Mouse (Mus musculus) erythroid progenitor cell, adult 5-6 weeks (primary cell): ENCODE results near the gene Shbg. TPM values are rescaled to one million over a fixed set of nuclear protein-coding genes. Genes with fewer than 3 reads are reported as not detected.

Experiments used
- ATAC-seq: replicated peaks from 2 replicates; pipeline ENCODE4 v1.8.0; 2016; ENCODE audit warnings: moderate number of reproducible peaks, mild to moderate bottlenecking, moderate TSS enrichment, inconsistent platforms; ENCODE audit not compliant: poor library complexity, low FRiP score, severe bottlenecking
- total RNA-seq, 2 experiments: library from RNA; stranded (forward) in 1 of 2; stranded (reverse) in 1 of 2; fragments of 150-400 nt in 1 of 2; fragments of 186-747, 209-891 nt in 1 of 2; gene quantifications; 2 replicates each; pipeline versions ENCODE4 v1.2.3 to v1.2.4; 2015 to 2017; ENCODE audit warnings: low replicate concordance in 2 of 2

The Shbg gene
- total RNA-seq, 2 experiments from 2014 or later = not detected

DNA sequence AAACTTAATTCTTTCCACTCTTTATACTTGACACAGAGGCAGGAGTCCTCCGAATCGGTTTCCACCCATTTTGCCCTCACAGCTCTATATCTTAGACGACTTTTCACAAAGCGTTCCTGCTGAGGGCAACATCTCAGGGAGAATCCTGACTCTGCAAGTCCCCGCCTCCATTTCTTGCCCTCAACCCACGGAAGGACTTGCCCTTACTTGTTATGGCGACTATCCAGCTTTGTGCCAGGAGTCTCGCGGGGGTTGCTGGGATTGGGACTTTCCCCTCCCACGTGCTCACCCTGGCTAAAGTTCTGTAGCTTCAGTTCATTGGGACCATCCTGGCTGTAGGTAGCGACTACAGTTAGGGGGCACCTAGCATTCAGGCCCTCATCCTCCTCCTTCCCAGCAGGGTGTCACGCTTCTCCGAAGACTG lies 37.6 kb downstream of the Shbg start, which contains the start of the genes Wrap53 and Trp53:
Wrap53 (minus strand) TSS at position 165 of the 424 bp plus-strand sequence.
Trp53 (plus strand) TSS at position 269 of the 424 bp plus-strand sequence.
- ATAC-seq = peak; percentile 58

DNA sequence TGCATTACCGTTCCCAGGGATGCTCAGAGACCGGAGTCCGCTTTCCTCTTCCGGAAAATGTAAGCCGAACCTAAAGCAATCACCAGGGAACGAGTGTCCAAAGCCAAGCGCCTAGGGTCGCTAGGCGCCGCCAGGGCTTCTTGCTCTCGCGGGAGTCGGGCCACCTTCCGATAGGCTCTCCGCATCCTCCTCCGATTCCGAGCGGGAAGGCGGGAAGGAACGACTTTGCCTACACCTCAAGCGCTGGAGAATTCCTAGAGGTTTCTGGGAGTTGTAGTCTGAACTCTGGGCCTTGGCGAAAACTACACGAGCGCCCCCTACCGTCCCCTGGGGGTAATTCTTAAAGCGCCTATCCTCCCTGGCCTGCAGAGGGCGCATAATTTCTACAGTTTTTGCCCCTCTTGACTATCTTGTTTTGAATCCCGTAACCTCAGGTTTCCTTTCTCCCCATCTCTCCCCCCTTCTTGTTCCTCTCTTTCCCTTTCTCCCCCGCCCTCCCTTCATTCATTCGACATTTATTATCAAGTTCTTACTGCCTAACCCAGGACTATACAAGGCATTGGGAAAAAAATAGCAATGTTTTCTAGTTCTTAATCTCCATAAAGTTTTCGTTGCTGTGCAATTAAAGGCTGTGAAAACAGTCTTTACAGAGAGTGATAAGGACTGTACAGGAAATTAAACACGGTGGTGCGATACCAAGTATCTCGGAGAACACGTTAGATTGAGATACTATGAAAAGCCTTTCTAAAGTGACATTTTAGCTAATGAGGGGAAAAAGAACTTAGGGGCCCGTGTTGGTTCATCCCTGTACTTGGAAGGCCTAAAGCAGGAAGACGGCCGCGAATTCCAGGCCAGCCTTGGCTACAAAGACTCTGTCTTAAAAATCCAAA lies 38.3 kb downstream of the Shbg start:
- ATAC-seq = peak; percentile 73

- ATAC-seq = no peak
Measured at GRCm38 (mm10) chr11:69578301-69578700, 39.4 kb downstream of the Shbg start.

DNA sequence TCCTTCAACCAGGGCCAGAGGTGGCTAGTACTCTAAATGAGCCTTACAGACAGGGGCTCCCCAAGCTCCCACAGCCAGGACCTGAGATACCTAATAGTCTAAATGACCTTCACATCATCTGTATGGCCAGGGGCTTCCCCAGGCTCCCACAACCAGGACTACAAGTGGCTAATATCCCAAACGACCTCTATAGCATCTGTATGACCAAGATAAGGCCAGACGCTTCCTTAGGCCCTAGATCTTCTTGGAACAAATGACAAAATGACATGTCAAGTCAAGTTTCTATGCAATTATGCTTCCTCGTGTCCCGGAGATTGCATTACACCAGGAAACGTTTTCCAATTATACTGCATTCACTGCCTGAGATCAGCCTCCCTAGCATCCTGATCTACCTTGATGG lies 41.4 kb downstream of the Shbg start:
- no peak for ATAC-seq

- no peak for ATAC-seq
Measured at GRCm38 (mm10) chr11:69575220-69575619, 42.5 kb downstream of the Shbg start.

GRCm38 (mm10) chr11:69565131-69565530 lies 52.6 kb downstream of the Shbg start:
- ATAC-seq = no peak

Other genes starting within 250 kb of the Shbg start
Only the 30 nearest of the 33 such genes appear.
- 26.8 and 31.7 TPM in 2 replicates for gene Naa38, start 222.4 kb downstream of the Shbg start, total RNA-seq (2015; ENCODE audit: low replicate concordance)
- gene Naa38, start 222.4 kb downstream of the Shbg start, total RNA-seq (2017; ENCODE audit: low replicate concordance) = 21.6 and 21.9 TPM in 2 replicates
- 8.3 and 11.7 TPM in 2 replicates for gene Cyb5d1, start 222.3 kb downstream of the Shbg start, total RNA-seq (2015; ENCODE audit: low replicate concordance)
- gene Cyb5d1, start 222.3 kb downstream of the Shbg start, total RNA-seq (2017; ENCODE audit: low replicate concordance) = 25.7 and 32.5 TPM in 2 replicates
- gene Tmem88, start 219.7 kb downstream of the Shbg start, total RNA-seq (2015; ENCODE audit: low replicate concordance) = not detected in 2 replicates
- gene Tmem88, start 219.7 kb downstream of the Shbg start, total RNA-seq (2017; ENCODE audit: low replicate concordance) = not detected in 2 replicates
- 6.5 and 11.7 TPM in 2 replicates for gene Kdm6b, start 204.2 kb downstream of the Shbg start, total RNA-seq (2015; ENCODE audit: low replicate concordance)
- gene Kdm6b, start 204.2 kb downstream of the Shbg start, total RNA-seq (2017; ENCODE audit: low replicate concordance) = 0.64 and 1.2 TPM in 2 replicates
- gene Dnah2, start 68.8 kb downstream of the Shbg start, total RNA-seq (2015; ENCODE audit: low replicate concordance) = not detected in 2 replicates
- 0.13 TPM in 1 of 2 replicates, not detected in the other for gene Dnah2, start 68.8 kb downstream of the Shbg start, total RNA-seq (2017; ENCODE audit: low replicate concordance)
- gene Efnb3, start 57.7 kb downstream of the Shbg start, total RNA-seq (2015; ENCODE audit: low replicate concordance) = 2.5 and 2.9 TPM in 2 replicates
- gene Efnb3, start 57.7 kb downstream of the Shbg start, total RNA-seq (2017; ENCODE audit: low replicate concordance) = 0.77 and 1.1 TPM in 2 replicates
- gene Wrap53, start 37.6 kb downstream of the Shbg start, total RNA-seq (2015; ENCODE audit: low replicate concordance) = 13.8 and 48.3 TPM in 2 replicates
- 13.5 and 18.4 TPM in 2 replicates for gene Wrap53, start 37.6 kb downstream of the Shbg start, total RNA-seq (2017; ENCODE audit: low replicate concordance)
- 38.2 and 75.9 TPM in 2 replicates for gene Trp53, start 37.5 kb downstream of the Shbg start, total RNA-seq (2015; ENCODE audit: low replicate concordance)
- gene Trp53, start 37.5 kb downstream of the Shbg start, total RNA-seq (2017; ENCODE audit: low replicate concordance) = 12.2 TPM in 2 replicates
- gene Atp1b2, start 12.0 kb downstream of the Shbg start, total RNA-seq (2015; ENCODE audit: low replicate concordance) = 20.9 and 36.5 TPM in 2 replicates
- gene Atp1b2, start 12.0 kb downstream of the Shbg start, total RNA-seq (2017; ENCODE audit: low replicate concordance) = 3.5 and 4.5 TPM in 2 replicates
- gene Sat2, start 4.1 kb upstream of the Shbg start, total RNA-seq (2015; ENCODE audit: low replicate concordance) = not detected in 2 replicates
- not detected in 2 replicates for gene Sat2, start 4.1 kb upstream of the Shbg start, total RNA-seq (2017; ENCODE audit: low replicate concordance)
- 18.0 and 24.9 TPM in 2 replicates for gene Fxr2, start 15.1 kb upstream of the Shbg start, total RNA-seq (2015; ENCODE audit: low replicate concordance)
- gene Fxr2, start 15.1 kb upstream of the Shbg start, total RNA-seq (2017; ENCODE audit: low replicate concordance) = 42.4 and 44.2 TPM in 2 replicates
- gene Sox15, start 37.4 kb upstream of the Shbg start, total RNA-seq (2015; ENCODE audit: low replicate concordance) = not detected in 2 replicates
- gene Sox15, start 37.4 kb upstream of the Shbg start, total RNA-seq (2017; ENCODE audit: low replicate concordance) = not detected in 2 replicates
- gene Mpdu1, start 44.7 kb upstream of the Shbg start, total RNA-seq (2015; ENCODE audit: low replicate concordance) = 12.2 and 16.2 TPM in 2 replicates
- gene Mpdu1, start 44.7 kb upstream of the Shbg start, total RNA-seq (2017; ENCODE audit: low replicate concordance) = 17.7 and 28.4 TPM in 2 replicates
- gene Cd68, start 48.2 kb upstream of the Shbg start, total RNA-seq (2015; ENCODE audit: low replicate concordance) = 65.0 and 66.7 TPM in 2 replicates
- gene Cd68, start 48.2 kb upstream of the Shbg start, total RNA-seq (2017; ENCODE audit: low replicate concordance) = 39.1 and 47.7 TPM in 2 replicates
- gene Eif4a1, start 54.5 kb upstream of the Shbg start, total RNA-seq (2015; ENCODE audit: low replicate concordance) = 233 and 247 TPM in 2 replicates
- gene Eif4a1, start 54.5 kb upstream of the Shbg start, total RNA-seq (2017; ENCODE audit: low replicate concordance) = 229 and 230 TPM in 2 replicates
- 32.3 and 41.8 TPM in 2 replicates for gene Senp3, start 64.2 kb upstream of the Shbg start, total RNA-seq (2015; ENCODE audit: low replicate concordance)
- 24.8 and 43.4 TPM in 2 replicates for gene Senp3, start 64.2 kb upstream of the Shbg start, total RNA-seq (2017; ENCODE audit: low replicate concordance)
- gene Tnfsf13, start 67.9 kb upstream of the Shbg start, total RNA-seq (2015; ENCODE audit: low replicate concordance) = 3.2 TPM in 1 of 2 replicates, not detected in the other
- gene Tnfsf13, start 67.9 kb upstream of the Shbg start, total RNA-seq (2017; ENCODE audit: low replicate concordance) = 4.1 TPM in 1 of 2 replicates, not detected in the other
- 1.3 and 7.2 TPM in 2 replicates for gene Tnfsf12, start 77.9 kb upstream of the Shbg start, total RNA-seq (2015; ENCODE audit: low replicate concordance)
- not detected in 2 replicates for gene Tnfsf12, start 77.9 kb upstream of the Shbg start, total RNA-seq (2017; ENCODE audit: low replicate concordance)
- 1.8 TPM in 1 of 2 replicates, not detected in the other for gene Tnfsfm13, start 78.2 kb upstream of the Shbg start, total RNA-seq (2015; ENCODE audit: low replicate concordance)
- 6.4 and 9.4 TPM in 2 replicates for gene Tnfsfm13, start 78.2 kb upstream of the Shbg start, total RNA-seq (2017; ENCODE audit: low replicate concordance)
- 124 and 145 TPM in 2 replicates for gene Polr2a, start 140.7 kb upstream of the Shbg start, total RNA-seq (2015; ENCODE audit: low replicate concordance)
- gene Polr2a, start 140.7 kb upstream of the Shbg start, total RNA-seq (2017; ENCODE audit: low replicate concordance) = 131 and 162 TPM in 2 replicates
- not detected in 2 replicates for gene Slc35g3, start 144.1 kb upstream of the Shbg start, total RNA-seq (2015; ENCODE audit: low replicate concordance)
- not detected in 2 replicates for gene Slc35g3, start 144.1 kb upstream of the Shbg start, total RNA-seq (2017; ENCODE audit: low replicate concordance)
- gene Zbtb4, start 148.0 kb upstream of the Shbg start, total RNA-seq (2015; ENCODE audit: low replicate concordance) = 2.9 and 3.8 TPM in 2 replicates
- gene Zbtb4, start 148.0 kb upstream of the Shbg start, total RNA-seq (2017; ENCODE audit: low replicate concordance) = 0.77 and 3.0 TPM in 2 replicates
- gene Chrnb1, start 178.0 kb upstream of the Shbg start, total RNA-seq (2015; ENCODE audit: low replicate concordance) = not detected in 2 replicates
- 0.77 TPM in 1 of 2 replicates, not detected in the other for gene Chrnb1, start 178.0 kb upstream of the Shbg start, total RNA-seq (2017; ENCODE audit: low replicate concordance)
- not detected in 2 replicates for gene Fgf11, start 184.0 kb upstream of the Shbg start, total RNA-seq (2015; ENCODE audit: low replicate concordance)
- not detected in 2 replicates for gene Fgf11, start 184.0 kb upstream of the Shbg start, total RNA-seq (2017; ENCODE audit: low replicate concordance)
- gene Tmem102, start 187.7 kb upstream of the Shbg start, total RNA-seq (2015; ENCODE audit: low replicate concordance) = not detected in 2 replicates
- gene Tmem102, start 187.7 kb upstream of the Shbg start, total RNA-seq (2017; ENCODE audit: low replicate concordance) = not detected in 2 replicates
- gene Gm39566, start 197.4 kb upstream of the Shbg start, total RNA-seq (2015; ENCODE audit: low replicate concordance) = not detected in 2 replicates
- not detected in 2 replicates for gene Gm39566, start 197.4 kb upstream of the Shbg start, total RNA-seq (2017; ENCODE audit: low replicate concordance)
- not detected in 2 replicates for gene Spem2, start 200.6 kb upstream of the Shbg start, total RNA-seq (2015; ENCODE audit: low replicate concordance)
- not detected in 2 replicates for gene Spem2, start 200.6 kb upstream of the Shbg start, total RNA-seq (2017; ENCODE audit: low replicate concordance)
- not detected in 2 replicates for gene Spem1, start 204.3 kb upstream of the Shbg start, total RNA-seq (2015; ENCODE audit: low replicate concordance)
- not detected in 2 replicates for gene Spem1, start 204.3 kb upstream of the Shbg start, total RNA-seq (2017; ENCODE audit: low replicate concordance)
- gene Nlgn2, start 219.9 kb upstream of the Shbg start, total RNA-seq (2015; ENCODE audit: low replicate concordance) = 0.72 and 0.84 TPM in 2 replicates
- gene Nlgn2, start 219.9 kb upstream of the Shbg start, total RNA-seq (2017; ENCODE audit: low replicate concordance) = 0.08 and 0.26 TPM in 2 replicates
- gene Tmem256, start 220.6 kb upstream of the Shbg start, total RNA-seq (2015; ENCODE audit: low replicate concordance) = 258 and 276 TPM in 2 replicates
- gene Tmem256, start 220.6 kb upstream of the Shbg start, total RNA-seq (2017; ENCODE audit: low replicate concordance) = 123 and 303 TPM in 2 replicates